Mouse (Mus musculus) heart, embryonic 11.5 days (tissue): ENCODE measurements at regions not wholly inside any gene's neighbourhood (a gene's known extent, or its start where the extent isn't known, plus 50 kb on each side); places are given as distances from the start of the nearest gene placed in this dataset.
"Not testable (repeated sequence)": the region's sequence is repeated elsewhere in the genome, so short reads cannot be mapped to it uniquely, and the experiment has no call there.

Experiments
- ATAC-seq: fragments of 200-750 bp; cut with Nextera tagmentation; replicated peaks from 2 replicates; pipeline ENCODE4 v1.8.0; 2017; ENCODE audit warnings: moderate library complexity; ENCODE audit not compliant: insufficient number of reproducible peaks, low FRiP score, low TSS enrichment
- H3K27ac ChIP-seq: fragments of 300-500 bp; sonication (generic); 2 replicates; pipeline ENCODE4 v1.5.1; 2014; ENCODE audit warnings: mild to moderate bottlenecking, low read depth, low read length
- H3K27me3 ChIP-seq: fragments of 300-500 bp; sonication (generic); 2 replicates; pipeline ENCODE4 v1.6.1; 2014; ENCODE audit warnings: mild to moderate bottlenecking, low read length, mixed read lengths; ENCODE audit not compliant: control insufficient read depth, insufficient read depth
- H3K36me3 ChIP-seq: fragments of 300-500 bp; sonication (generic); 2 replicates; pipeline ENCODE4 v1.6.1; 2014; ENCODE audit warnings: mild to moderate bottlenecking, low read length, moderate library complexity, mixed read lengths; ENCODE audit not compliant: control insufficient read depth, insufficient read depth
- H3K4me1 ChIP-seq: fragments of 300-500 bp; sonication (generic); 2 replicates; pipeline ENCODE4 v1.6.1; 2014; ENCODE audit warnings: low read length; ENCODE audit not compliant: control insufficient read depth, insufficient read depth
- H3K4me2 ChIP-seq: fragments of 300-500 bp; sonication (generic); 2 replicates; pipeline ENCODE4 v1.6.1; 2014; ENCODE audit warnings: mild to moderate bottlenecking, moderate library complexity
- H3K4me3 ChIP-seq: fragments of 300-500 bp; sonication (generic); 2 replicates; pipeline ENCODE4 v1.5.1; 2014; ENCODE audit warnings: low read depth, low read length
- H3K9ac ChIP-seq: fragments of 300-500 bp; sonication (generic); 2 replicates; pipeline ENCODE4 v1.6.1; 2014; ENCODE audit warnings: mild to moderate bottlenecking, low read depth, low read length, moderate library complexity
- H3K9me3 ChIP-seq: fragments of 300-500 bp; sonication (generic); replicated peaks from 2 replicates; pipeline ENCODE4 v1.6.1; 2016; ENCODE audit warnings: low read length; ENCODE audit not compliant: control insufficient read depth
- WGBS: fragments of 180-500 bp; shearing (Covaris S2); extraction: QIAGEN DNeasy Blood & Tissue Kit; methylation state at CpG from one replicate; pipeline ENCODE4 v1.1.7; 2014; ENCODE audit not compliant: insufficient replicate concordance; 5-methylcytosine and 5-hydroxymethylcytosine counted together

DNA sequence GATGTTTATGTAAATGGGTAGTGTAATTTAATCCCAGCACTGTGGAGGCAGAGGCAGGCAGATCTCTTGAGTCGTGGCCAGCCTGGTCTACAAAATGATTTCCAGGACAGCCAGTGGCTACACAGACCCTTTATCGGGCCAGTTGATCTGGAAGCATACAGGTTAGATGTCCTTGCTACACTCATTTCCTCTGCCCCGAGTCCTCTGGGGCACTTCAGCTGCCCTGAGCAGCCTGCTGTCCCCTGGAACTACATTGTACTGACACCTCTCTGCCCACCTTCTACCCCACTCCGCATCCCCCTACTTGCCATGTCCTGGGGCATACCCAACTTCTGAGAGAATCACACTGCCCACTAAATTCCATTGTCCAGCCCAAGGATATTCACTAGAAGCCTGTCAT lies 60.6 kb upstream of the Helt start:
- Histone ChIP-seq H3K9me3 (no peaks in the 10 kb centered on the region), H3K9ac (no peak overlapping the region), H3K27me3 (no peaks in the 10 kb centered on the region), H3K4me2 (no peak overlapping the region), H3K27ac (no peak overlapping the region), H3K4me3 (no peak overlapping the region), H3K36me3 (no peaks in the 10 kb centered on the region), H3K4me1 (no peaks in the 10 kb centered on the region)
- no peak for ATAC-seq
- WGBS: 79% methylated on average over 4 of the region's 4 CpGs

DNA sequence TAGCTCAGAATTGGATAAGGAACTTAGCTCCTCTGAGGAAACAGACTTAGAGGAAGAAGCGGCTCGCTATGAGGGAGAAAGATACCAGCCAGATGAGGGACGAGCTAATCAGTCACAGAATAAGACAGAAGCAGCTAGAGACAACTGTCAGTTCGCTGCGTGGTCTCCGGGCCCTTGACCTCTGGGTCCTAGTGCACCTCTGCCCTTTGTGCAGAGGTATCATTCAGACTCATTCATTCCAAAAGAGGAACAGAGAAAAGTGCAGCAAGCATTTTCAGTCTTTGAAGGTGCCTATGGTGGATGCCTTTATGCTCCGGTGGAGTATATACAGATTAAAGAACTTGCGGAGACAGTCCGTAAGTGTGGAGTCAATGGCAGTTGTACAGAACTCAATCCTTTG lies 63.5 kb upstream of the Helt start:
- H3K4me2 ChIP-seq, H3K27me3 ChIP-seq, H3K4me3 ChIP-seq, H3K9ac ChIP-seq, H3K9me3 ChIP-seq, ATAC-seq, H3K36me3 ChIP-seq, H3K4me1 ChIP-seq, H3K27ac ChIP-seq: not testable (repeated sequence)
- WGBS: 85% methylated on average over 9 of the region's 9 CpGs

DNA sequence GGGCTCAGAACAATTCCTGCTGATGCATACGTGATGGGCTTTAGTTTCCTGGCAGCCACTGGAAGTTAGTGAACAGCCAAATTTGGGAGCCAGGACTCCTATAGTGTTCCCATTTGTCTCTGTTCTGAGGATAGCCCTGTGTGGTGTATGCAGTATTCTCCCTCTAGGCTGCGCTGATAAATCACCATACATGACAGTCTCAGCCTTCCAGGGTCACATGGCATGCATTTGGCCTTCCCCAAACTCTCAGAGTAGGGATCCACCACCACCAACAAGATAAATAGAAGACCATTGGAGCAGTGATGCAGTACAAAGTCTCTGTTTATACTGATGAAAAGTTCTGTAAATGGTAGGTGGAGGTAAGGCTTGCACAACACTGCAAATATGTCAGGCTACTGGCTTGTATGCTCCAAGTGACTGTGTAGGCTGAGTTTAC lies 68.4 kb upstream of the Helt start:
- no peaks in the 10 kb centered on the region for H3K27me3 ChIP-seq
- no peaks in the 10 kb centered on the region for H3K36me3 ChIP-seq
- no peak overlapping the region for H3K4me2 ChIP-seq
- no peak overlapping the region for H3K4me3 ChIP-seq
- ATAC-seq: no peak
- no peak overlapping the region for H3K9ac ChIP-seq
- H3K9me3 ChIP-seq: no peaks in the 10 kb centered on the region
- H3K27ac ChIP-seq: no peak overlapping the region
- no peaks in the 10 kb centered on the region for H3K4me1 ChIP-seq
- 69% methylated on average over 2 of the region's 2 CpGs for WGBS

DNA sequence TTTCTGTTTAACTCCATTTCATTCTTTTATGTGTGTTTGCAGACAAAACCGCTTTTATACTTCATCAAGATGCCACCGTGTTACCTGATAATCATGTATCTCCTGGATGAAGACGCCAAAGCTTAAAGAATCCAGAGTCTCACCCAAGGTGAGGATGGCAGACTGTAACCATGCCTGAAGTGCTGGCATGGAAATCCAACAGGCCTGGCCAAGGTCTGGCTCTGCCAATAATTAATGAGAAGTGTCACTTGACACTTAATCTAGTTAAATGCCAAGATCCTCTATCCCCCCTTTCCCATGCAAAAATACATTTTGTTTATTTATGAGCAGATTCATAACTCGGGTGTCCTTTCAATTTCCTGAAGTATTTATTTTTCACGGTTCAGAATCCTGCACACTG lies 71.2 kb upstream of the Helt start:
- no peaks in the 10 kb centered on the region for H3K4me1 ChIP-seq
- 84% methylated on average over 5 of the region's 5 CpGs for WGBS
- no peak overlapping the region for H3K9ac ChIP-seq
- ATAC-seq: no peak
- no peaks in the 10 kb centered on the region for H3K27me3 ChIP-seq
- H3K4me2 ChIP-seq: no peak overlapping the region
- H3K36me3 ChIP-seq: no peaks in the 10 kb centered on the region
- no peaks in the 10 kb centered on the region for H3K9me3 ChIP-seq
- H3K27ac ChIP-seq: no peak overlapping the region
- H3K4me3 ChIP-seq: no peak overlapping the region

DNA sequence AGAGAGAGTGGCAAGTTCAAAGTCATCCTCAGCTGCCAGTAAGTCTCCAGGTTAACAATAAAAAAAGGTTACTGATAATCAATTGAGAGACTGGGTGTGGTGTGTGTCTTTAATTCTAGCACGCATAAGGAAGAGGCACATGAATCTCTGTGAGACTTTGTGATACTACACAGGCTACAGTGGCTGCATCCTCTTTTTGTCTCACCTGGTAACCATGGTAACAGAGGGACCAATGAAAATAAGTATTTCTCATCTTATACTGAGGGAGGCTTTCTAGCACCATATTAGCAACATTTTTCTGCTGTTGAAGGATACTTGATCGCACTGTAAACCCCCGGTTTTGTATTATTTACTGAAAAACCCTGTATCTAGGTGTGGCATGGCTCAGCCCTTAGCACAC lies 72.7 kb upstream of the Helt start:
- 83% methylated on average over 3 of the region's 3 CpGs for WGBS
- H3K36me3 ChIP-seq: no peaks in the 10 kb centered on the region
- no peaks in the 10 kb centered on the region for H3K27me3 ChIP-seq
- H3K27ac ChIP-seq: no peak overlapping the region
- no peaks in the 10 kb centered on the region for H3K9me3 ChIP-seq
- H3K9ac ChIP-seq: no peak overlapping the region
- ATAC-seq: no peak
- H3K4me1 ChIP-seq: no peaks in the 10 kb centered on the region
- H3K4me2 ChIP-seq: no peak overlapping the region
- H3K4me3 ChIP-seq: no peak overlapping the region

DNA sequence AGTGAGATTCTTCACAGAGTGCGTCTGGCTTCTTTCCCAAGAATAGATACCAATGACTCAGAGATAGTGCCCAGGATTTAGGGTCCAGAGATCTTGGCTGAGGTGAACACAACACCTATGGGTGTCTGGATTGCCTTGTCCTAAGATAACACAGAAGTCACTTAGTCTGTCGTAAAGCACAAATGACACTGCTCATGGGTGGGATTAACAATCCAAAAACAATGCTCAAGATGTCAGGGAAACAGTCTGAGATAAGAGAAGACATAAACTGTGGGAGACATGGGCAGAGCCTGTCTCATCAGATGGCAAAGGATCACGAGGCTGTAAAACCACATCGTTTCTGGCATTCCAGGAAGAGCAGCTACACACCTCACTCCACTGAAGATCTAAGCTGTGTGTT lies 79.6 kb upstream of the Helt start:
- Histone ChIP-seq H3K4me3 (no peak overlapping the region), H3K9ac (no peak overlapping the region), H3K36me3 (no peaks in the 10 kb centered on the region), H3K27ac (no peak overlapping the region), H3K4me2 (no peak overlapping the region), H3K27me3 (no peaks in the 10 kb centered on the region), H3K4me1 (no peaks in the 10 kb centered on the region), H3K9me3 (peaks cover 4% of the 10 kb centered on the region; the same call in 1 of the 2 replicates)
- WGBS: 40% methylated on average over 4 of the region's 4 CpGs
- no peak for ATAC-seq

DNA sequence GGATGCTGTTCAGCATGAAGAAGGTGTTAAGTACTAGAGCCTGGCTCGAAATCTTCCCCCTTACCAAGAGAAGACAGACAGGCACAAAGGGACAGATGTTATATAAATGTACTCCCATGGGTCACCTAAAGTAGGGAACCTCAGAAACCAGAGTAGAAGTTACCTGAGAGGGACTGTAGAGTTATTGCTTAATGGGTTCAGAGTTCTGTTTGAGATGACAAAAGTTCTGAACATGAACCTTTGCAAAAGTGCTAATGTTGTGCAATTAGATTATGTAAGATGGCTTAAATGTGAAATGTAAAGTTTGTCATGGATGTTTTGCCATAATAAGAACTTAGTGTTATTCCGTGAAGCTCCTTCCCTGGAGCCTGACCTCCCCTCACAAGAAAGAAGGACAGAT lies 81.5 kb upstream of the Helt start:
- H3K4me1 ChIP-seq: no peaks in the 10 kb centered on the region
- 69% methylated on average over 2 of the region's 2 CpGs for WGBS
- no peak overlapping the region for H3K4me2 ChIP-seq
- H3K4me3 ChIP-seq: no peak overlapping the region
- no peaks in the 10 kb centered on the region for H3K36me3 ChIP-seq
- no peak overlapping the region for H3K9ac ChIP-seq
- H3K27ac ChIP-seq: no peak overlapping the region
- H3K9me3 ChIP-seq: peaks cover 4% of the 10 kb centered on the region; the same call in 1 of the 2 replicates
- no peaks in the 10 kb centered on the region for H3K27me3 ChIP-seq
- no peak for ATAC-seq

DNA sequence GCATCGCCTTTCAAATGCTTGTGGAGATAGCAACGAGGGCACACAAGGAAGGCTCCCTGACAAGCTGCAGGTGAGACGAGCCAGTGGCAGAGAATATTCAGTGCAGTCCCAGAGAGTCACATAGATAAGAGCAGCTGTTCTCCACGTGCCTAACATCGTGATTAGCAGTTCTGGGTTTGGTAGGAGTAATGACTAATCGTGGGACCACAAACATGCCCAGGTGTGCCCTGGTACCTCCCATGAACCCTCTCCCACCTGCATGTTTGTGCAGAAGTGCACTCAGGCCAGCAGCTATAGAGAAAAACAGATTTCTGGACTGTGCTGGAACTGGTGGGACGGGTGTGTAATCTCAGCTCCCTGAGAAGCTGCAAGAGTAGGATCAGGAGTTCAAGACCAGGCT lies 85.9 kb upstream of the Acsl1 start:
- no peak overlapping the region for H3K4me2 ChIP-seq
- H3K9ac ChIP-seq: no peak overlapping the region
- no peak overlapping the region for H3K27ac ChIP-seq
- no peaks in the 10 kb centered on the region for H3K9me3 ChIP-seq
- ATAC-seq: no peak
- H3K36me3 ChIP-seq: no peaks in the 10 kb centered on the region
- no peaks in the 10 kb centered on the region for H3K4me1 ChIP-seq
- H3K27me3 ChIP-seq: no peaks in the 10 kb centered on the region
- WGBS: 60% methylated on average over 7 of the region's 7 CpGs
- no peak overlapping the region for H3K4me3 ChIP-seq

DNA sequence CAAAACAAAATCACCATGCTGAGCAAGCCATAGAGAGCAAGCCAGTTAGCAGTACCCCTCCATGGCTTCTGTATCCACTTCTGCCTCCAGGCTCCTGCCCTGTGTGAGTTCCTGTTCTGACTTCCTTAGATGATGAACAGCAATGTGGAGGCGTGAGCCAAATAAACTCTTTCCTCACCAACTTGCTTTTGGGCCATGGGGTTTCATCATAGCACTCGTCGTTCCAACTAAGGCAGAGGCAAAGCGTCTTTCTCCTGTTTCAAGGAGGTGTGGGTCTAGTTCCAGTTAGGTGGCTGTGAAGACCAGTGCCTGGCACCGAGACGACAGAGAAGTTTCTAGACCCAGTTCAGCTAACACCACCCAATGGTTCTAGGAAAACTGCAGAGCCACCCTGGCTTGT lies 85.0 kb upstream of the Acsl1 start:
- Histone ChIP-seq H3K4me3 (no peak overlapping the region), H3K9ac (no peak overlapping the region), H3K4me1 (no peaks in the 10 kb centered on the region), H3K9me3 (no peaks in the 10 kb centered on the region), H3K27ac (no peak overlapping the region), H3K27me3 (no peaks in the 10 kb centered on the region), H3K36me3 (no peaks in the 10 kb centered on the region), H3K4me2 (no peak overlapping the region)
- ATAC-seq: no peak
- 77% methylated on average over 6 of the region's 6 CpGs for WGBS
